Mouse (Mus musculus) thymus, adult 2 months (tissue): ENCODE measurements around the gene Rce1.

Source experiments
- CTCF ChIP-seq: fragments of 200-500 bp; IDR thresholded peaks from 2 replicates; pipeline ENCODE4 v1.5.1; 2012; ENCODE audit warnings: mild to moderate bottlenecking, control low read depth, low read length, moderate library complexity, borderline replicate concordance; ENCODE audit not compliant: control insufficient read depth, poor library complexity, insufficient read depth; ENCODE audit errors: extremely low read depth
- POLR2A ChIP-seq: fragments of 200-500 bp; IDR thresholded peaks from 2 replicates; pipeline ENCODE4 v1.6.1; 2012; ENCODE audit warnings: mild to moderate bottlenecking, low read length, control low read depth, moderate library complexity; ENCODE audit not compliant: control insufficient read depth, poor library complexity, insufficient read depth; ENCODE audit errors: extremely low read depth

DNA sequence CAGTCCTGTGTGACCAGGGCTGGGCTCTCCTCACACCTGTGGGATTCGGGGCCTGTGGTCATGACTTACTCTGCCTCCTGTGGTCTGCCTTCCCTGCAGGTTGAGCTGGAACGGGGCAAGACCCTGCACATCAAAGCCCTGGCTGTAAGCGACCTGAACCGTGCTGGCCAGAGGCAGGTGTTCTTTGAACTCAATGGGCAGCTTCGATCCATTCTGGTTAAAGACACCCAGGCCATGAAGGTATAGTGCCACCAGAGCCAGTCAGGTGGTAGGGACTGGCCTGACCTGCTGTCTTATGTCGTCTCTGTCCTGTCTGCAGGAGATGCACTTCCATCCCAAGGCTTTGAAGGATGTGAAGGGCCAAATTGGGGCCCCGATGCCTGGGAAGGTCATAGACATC is 4.7 kb downstream of the Rce1 start:
- TF ChIP-seq POLR2A = no peak
- no peak for TF ChIP-seq CTCF
